Mouse (Mus musculus): ENCODE results near the gene Tas2r102.

Gene Tas2r102

GRCm38 (mm10) chr6:132761831-132762230, at the start of gene Tas2r102:
Tas2r102 (plus strand) TSS chr6:132762131.
- in situ Hi-C loops (cut with MboI; ENCODE audit: low sequenced_read_pairs) = no loop called here

GRCm38 (mm10) chr6:132737935-132738334, 24.0 kb upstream of the Tas2r102 start, which contains the start of gene Tas2r115:
Tas2r115 (minus strand) TSS chr6:132738035.
- in situ Hi-C loops (cut with MboI; ENCODE audit: low sequenced_read_pairs) = no loop called here

- in situ Hi-C loops (cut with MboI; ENCODE audit: low sequenced_read_pairs) = no loop called here
These were observed 11.7 kb upstream of the Tas2r102 start for GRCm38 (mm10) chr6:132750206-132750605.

GRCm38 (mm10) chr6:132754430-132754829, 7.5 kb upstream of the Tas2r102 start, which contains the start of gene Tas2r124:
Tas2r124 (plus strand) TSS chr6:132754730.
- in situ Hi-C loops (cut with MboI; ENCODE audit: low sequenced_read_pairs) = no loop called here

GRCm38 (mm10) chr6:132778062-132778461, 16.1 kb downstream of the Tas2r102 start, which contains the start of gene Tas2r136:
Tas2r136 (minus strand) TSS chr6:132778162.
- in situ Hi-C loops (cut with MboI; ENCODE audit: low sequenced_read_pairs) = no loop called here

- in situ Hi-C loops (cut with MboI; ENCODE audit: low sequenced_read_pairs) = no loop called here
These were observed 33.5 kb downstream of the Tas2r102 start for GRCm38 (mm10) chr6:132795393-132795792.

- in situ Hi-C loops (cut with MboI; ENCODE audit: low sequenced_read_pairs) = no loop called here
These were observed 40.6 kb downstream of the Tas2r102 start, which contains the start of gene Tas2r117 for GRCm38 (mm10) chr6:132802518-132802917. Tas2r117 (plus strand) TSS chr6:132802818.

Measured in CH12F3 (cell line).